Mouse (Mus musculus): ENCODE measurements around the gene Zfyve9. TPM values are rescaled to one million over a fixed set of nuclear protein-coding genes. Genes with fewer than 3 reads are reported as not detected.

Zfyve9 gene
- polyA plus RNA-seq, 1 experiment from 2014 or later, result 2.5 TPM

DNA sequence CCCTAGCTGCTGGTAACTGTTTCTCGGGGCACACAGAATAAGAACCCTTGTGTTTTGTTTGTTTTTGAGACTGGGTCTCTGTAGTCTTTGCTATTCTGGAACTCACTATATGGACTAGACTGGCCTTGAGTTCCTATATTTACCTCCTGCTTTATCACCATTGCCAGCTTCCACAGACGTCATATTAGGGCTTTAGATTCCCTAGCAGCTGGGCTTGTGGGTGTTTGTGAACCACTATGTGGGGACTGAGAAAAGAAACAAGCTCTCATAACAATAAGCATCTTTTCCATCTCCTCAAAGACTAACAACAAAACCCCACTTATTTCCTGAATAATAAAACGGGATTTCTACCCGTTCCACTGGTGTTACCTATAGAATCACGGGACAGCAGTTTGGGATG, 169.7 kb downstream of the Zfyve9 start:
- Histone ChIP-seq H3K36me3 (ENCODE audit: control insufficient read depth, insufficient read depth) (peaks cover 5% of the 10 kb centered on the region; the same call in 1 of the 2 replicates), H3K27me3 (ENCODE audit: control insufficient read depth, insufficient read depth, low read length) (no peaks in the 10 kb centered on the region), H3K9me3 (replicated peaks; ENCODE audit: control insufficient read depth, low read length) (no peaks in the 10 kb centered on the region), H3K27ac (ENCODE audit: low read length) (no peak overlapping the region), H3K9ac (ENCODE audit: low read length) (no peak overlapping the region), H3K4me1 (ENCODE audit: control insufficient read depth, insufficient read depth, low read length) (no peaks in the 10 kb centered on the region), H3K4me2 (ENCODE audit: low read depth, low read length) (no peak overlapping the region), H3K4me3 (ENCODE audit: low read length) (no peak overlapping the region)
- no peak for ATAC-seq (replicated peaks; ENCODE audit: extremely low read depth, insufficient read depth, low FRiP score)
- 85% methylated on average over 5 of the region's 5 CpGs for WGBS

DNA sequence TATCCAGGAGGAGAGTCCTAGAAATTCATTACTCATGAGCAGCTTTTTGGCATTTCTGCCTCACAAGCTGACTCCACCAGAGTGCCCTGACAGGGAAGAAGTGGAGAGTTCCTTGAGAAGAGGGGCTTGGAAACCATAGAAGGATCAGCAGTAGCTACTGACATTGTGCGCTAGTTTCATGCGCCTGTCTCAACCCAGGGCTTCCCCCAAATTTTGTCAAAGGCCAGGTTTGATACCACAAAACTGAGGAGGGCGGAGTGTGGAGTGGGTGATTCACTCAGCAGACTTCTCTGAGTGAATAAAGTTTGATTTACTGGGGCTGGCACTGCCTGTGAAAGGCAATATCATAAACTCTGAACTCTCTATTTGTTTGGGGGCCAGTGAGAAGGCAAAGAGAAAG, 171.9 kb downstream of the Zfyve9 start:
- WGBS, result 89% methylated on average over 3 of the region's 3 CpGs
- Histone ChIP-seq H3K4me1 (ENCODE audit: control insufficient read depth, insufficient read depth, low read length) (no peaks in the 10 kb centered on the region), H3K36me3 (ENCODE audit: control insufficient read depth, insufficient read depth) (peaks cover 19% of the 10 kb centered on the region), H3K27me3 (ENCODE audit: control insufficient read depth, insufficient read depth, low read length) (no peaks in the 10 kb centered on the region), H3K9ac (ENCODE audit: low read length) (no peak overlapping the region), H3K27ac (ENCODE audit: low read length) (no peak overlapping the region), H3K4me2 (ENCODE audit: low read depth, low read length) (no peak overlapping the region), H3K4me3 (ENCODE audit: low read length) (no peak overlapping the region), H3K9me3 (replicated peaks; ENCODE audit: control insufficient read depth, low read length) (no peaks in the 10 kb centered on the region)
- ATAC-seq (replicated peaks; ENCODE audit: extremely low read depth, insufficient read depth, low FRiP score), result no peak

DNA sequence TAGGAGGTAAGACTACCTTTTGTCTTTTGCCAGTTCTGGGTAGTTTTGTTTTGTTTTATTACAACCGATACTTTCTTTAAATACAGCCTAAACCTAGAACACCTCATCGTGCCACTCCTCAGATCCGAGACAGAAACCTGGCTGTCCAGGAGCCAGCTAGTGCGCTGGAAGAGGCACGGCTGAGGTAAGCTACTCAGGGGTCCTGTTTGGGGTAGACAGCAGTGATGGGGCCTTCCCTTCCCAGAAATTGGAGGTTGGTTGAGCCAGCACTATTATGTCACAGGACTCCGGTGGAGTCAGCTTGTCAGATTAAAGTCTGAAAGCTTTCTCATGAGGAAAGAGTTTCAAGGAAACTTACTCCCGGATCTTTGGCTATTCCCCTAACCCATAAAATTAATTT, 178.7 kb downstream of the Zfyve9 start:
- Histone ChIP-seq H3K27me3 (ENCODE audit: control insufficient read depth, insufficient read depth, low read length) (no peaks in the 10 kb centered on the region), H3K4me1 (ENCODE audit: control insufficient read depth, insufficient read depth, low read length) (0 out of 2 replicates have a peak, but pooled peaks cover 2% of the 10 kb centered on the region), H3K27ac (ENCODE audit: low read length) (no peak overlapping the region), H3K9ac (ENCODE audit: low read length) (no peak overlapping the region), H3K36me3 (ENCODE audit: control insufficient read depth, insufficient read depth) (peaks cover 39% of the 10 kb centered on the region), H3K4me3 (ENCODE audit: low read length) (no peak overlapping the region), H3K9me3 (replicated peaks; ENCODE audit: control insufficient read depth, low read length) (0 out of 2 replicates have a peak, but pooled peaks cover 2% of the 10 kb centered on the region), H3K4me2 (ENCODE audit: low read depth, low read length) (no peak overlapping the region)
- 97% methylated on average over 7 of the region's 7 CpGs for WGBS
- no peak for ATAC-seq (replicated peaks; ENCODE audit: extremely low read depth, insufficient read depth, low FRiP score)

DNA sequence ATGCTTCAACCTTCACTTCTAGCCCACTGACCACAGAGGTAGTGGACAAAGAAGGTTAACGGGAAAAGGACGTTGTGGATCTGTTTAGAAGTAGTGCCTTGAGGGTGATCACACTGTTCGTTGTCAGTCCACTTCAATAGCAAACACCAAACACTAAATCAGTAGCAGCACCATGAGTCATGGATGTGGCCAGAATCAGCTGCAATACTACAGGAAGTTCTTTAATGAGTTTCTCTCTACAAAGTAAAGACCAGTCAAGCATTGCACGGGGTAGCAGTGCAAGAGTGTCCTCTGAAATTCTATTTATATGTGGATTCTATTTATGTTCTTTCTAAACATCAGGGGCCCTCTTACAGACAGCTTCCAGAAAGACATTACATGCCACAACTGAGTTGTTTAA, 182.3 kb downstream of the Zfyve9 start:
- H3K4me2 ChIP-seq (ENCODE audit: low read depth, low read length), result no peak overlapping the region
- 0 out of 2 replicates have a peak, but pooled peaks cover 2% of the 10 kb centered on the region for H3K9me3 ChIP-seq (replicated peaks; ENCODE audit: control insufficient read depth, low read length)
- 72% methylated on average over 4 of the region's 4 CpGs for WGBS
- H3K27ac ChIP-seq (ENCODE audit: low read length), result no peak overlapping the region
- H3K4me1 ChIP-seq (ENCODE audit: control insufficient read depth, insufficient read depth, low read length), result peaks cover 6% of the 10 kb centered on the region; the same call in 1 of the 2 replicates
- H3K9ac ChIP-seq (ENCODE audit: low read length), result no peak overlapping the region
- no peaks in the 10 kb centered on the region for H3K27me3 ChIP-seq (ENCODE audit: control insufficient read depth, insufficient read depth, low read length)
- H3K4me3 ChIP-seq (ENCODE audit: low read length), result no peak overlapping the region
- no peak for ATAC-seq (replicated peaks; ENCODE audit: extremely low read depth, insufficient read depth, low FRiP score)
- peaks cover 19% of the 10 kb centered on the region for H3K36me3 ChIP-seq (ENCODE audit: control insufficient read depth, insufficient read depth)

DNA sequence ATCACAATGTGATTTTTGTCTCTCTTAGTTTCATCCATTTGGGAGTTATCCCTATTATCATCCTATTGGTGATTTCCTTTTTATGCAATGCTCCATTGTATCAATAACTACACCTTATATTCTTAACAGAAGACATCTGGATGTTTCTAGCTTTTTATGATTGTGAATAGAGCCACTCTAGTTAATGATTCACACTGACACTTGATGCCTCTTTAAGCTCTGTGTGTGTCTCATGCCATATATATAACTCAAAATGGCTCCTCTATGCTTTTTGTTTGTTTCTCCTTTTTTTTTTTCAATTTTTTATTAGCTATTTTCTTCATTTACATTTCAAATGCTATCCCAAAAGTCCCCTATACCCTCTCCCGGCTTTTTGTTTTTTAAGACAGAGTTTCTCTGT, 184.8 kb downstream of the Zfyve9 start:
- Histone ChIP-seq H3K4me3 (ENCODE audit: low read length) (no peak overlapping the region), H3K4me2 (ENCODE audit: low read depth, low read length) (no peak overlapping the region), H3K4me1 (ENCODE audit: control insufficient read depth, insufficient read depth, low read length) (peaks cover 11% of the 10 kb centered on the region; the same call in 1 of the 2 replicates), H3K9me3 (replicated peaks; ENCODE audit: control insufficient read depth, low read length) (no peaks in the 10 kb centered on the region), H3K27me3 (ENCODE audit: control insufficient read depth, insufficient read depth, low read length) (no peaks in the 10 kb centered on the region), H3K9ac (ENCODE audit: low read length) (no peak overlapping the region), H3K36me3 (ENCODE audit: control insufficient read depth, insufficient read depth) (peaks cover 9% of the 10 kb centered on the region), H3K27ac (ENCODE audit: low read length) (no peak overlapping the region)
- WGBS, result 79% methylated on average over 1 of the region's 1 CpGs
- ATAC-seq (replicated peaks; ENCODE audit: extremely low read depth, insufficient read depth, low FRiP score), result no peak

DNA sequence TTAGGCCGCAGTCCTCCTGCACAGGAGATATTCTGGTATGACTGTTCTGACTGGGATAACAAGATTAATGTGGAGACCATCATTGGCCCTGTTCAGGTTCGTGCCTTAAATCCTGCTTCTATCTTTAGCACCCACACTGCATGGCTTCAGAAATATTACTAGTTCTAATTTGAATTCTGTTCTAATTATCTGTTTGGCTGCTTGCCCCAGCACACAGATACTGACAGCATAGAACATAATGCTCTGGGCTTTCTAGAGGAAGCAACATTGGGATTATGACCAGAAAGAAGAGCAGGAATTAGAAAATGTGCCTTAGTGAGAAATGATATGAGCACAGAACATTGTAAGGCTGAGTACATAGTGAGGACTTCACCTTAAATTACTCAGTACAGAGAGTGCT, 187.2 kb downstream of the Zfyve9 start:
- no peak for ATAC-seq (replicated peaks; ENCODE audit: extremely low read depth, insufficient read depth, low FRiP score)
- peaks cover 2% of the 10 kb centered on the region; the same call in 1 of the 2 replicates for H3K36me3 ChIP-seq (ENCODE audit: control insufficient read depth, insufficient read depth)
- peak overlapping the region; percentile 40; the same call in 1 of the 2 replicates for H3K27ac ChIP-seq (ENCODE audit: low read length)
- no peaks in the 10 kb centered on the region for H3K9me3 ChIP-seq (replicated peaks; ENCODE audit: control insufficient read depth, low read length)
- no peak overlapping the region for H3K9ac ChIP-seq (ENCODE audit: low read length)
- no peak overlapping the region for H3K4me3 ChIP-seq (ENCODE audit: low read length)
- WGBS, result 46% methylated on average over 2 of the region's 2 CpGs
- no peaks in the 10 kb centered on the region for H3K27me3 ChIP-seq (ENCODE audit: control insufficient read depth, insufficient read depth, low read length)
- peaks cover 11% of the 10 kb centered on the region; the same call in 1 of the 2 replicates for H3K4me1 ChIP-seq (ENCODE audit: control insufficient read depth, insufficient read depth, low read length)
- H3K4me2 ChIP-seq (ENCODE audit: low read depth, low read length), result no peak overlapping the region; the same call in 1 of the 2 replicates

Other genes with a start within 250 kb of the Zfyve9 start
- gene Prpf38a, start 201.5 kb downstream of the Zfyve9 start, polyA plus RNA-seq (2015; fragmentation: Nextera tagmentation; extraction: Ambion mirVana), result 52.4 and 61.5 TPM in 2 replicates
- gene Orc1, start 201.4 kb downstream of the Zfyve9 start, polyA plus RNA-seq (2015; fragmentation: Nextera tagmentation; extraction: Ambion mirVana), result 4.0 and 5.4 TPM in 2 replicates
- 18.5 and 21.1 TPM in 2 replicates for gene Cc2d1b, start 160.9 kb downstream of the Zfyve9 start, polyA plus RNA-seq (2015; fragmentation: Nextera tagmentation; extraction: Ambion mirVana)
- gene 3110021N24Rik, start 61.1 kb downstream of the Zfyve9 start, polyA plus RNA-seq (2015; fragmentation: Nextera tagmentation; extraction: Ambion mirVana), result 1.2 and 1.9 TPM in 2 replicates
- 141 and 143 TPM in 2 replicates for gene Btf3l4, start 52.8 kb upstream of the Zfyve9 start, polyA plus RNA-seq (2015; fragmentation: Nextera tagmentation; extraction: Ambion mirVana)
- 111 and 113 TPM in 2 replicates for gene Txndc12, start 53.8 kb upstream of the Zfyve9 start, polyA plus RNA-seq (2015; fragmentation: Nextera tagmentation; extraction: Ambion mirVana)
- gene Kti12, start 67.0 kb upstream of the Zfyve9 start, polyA plus RNA-seq (2015; fragmentation: Nextera tagmentation; extraction: Ambion mirVana), result 28.3 and 30.1 TPM in 2 replicates
- gene A730015C16Rik, start 67.8 kb upstream of the Zfyve9 start, polyA plus RNA-seq (2015; fragmentation: Nextera tagmentation; extraction: Ambion mirVana), result 1.00 and 1.2 TPM in 2 replicates
- 4.3 and 4.6 TPM in 2 replicates for gene Rab3b, start 98.3 kb upstream of the Zfyve9 start, polyA plus RNA-seq (2015; fragmentation: Nextera tagmentation; extraction: Ambion mirVana)
- 48.2 and 50.2 TPM in 2 replicates for gene Nrd1, start 219.9 kb upstream of the Zfyve9 start, polyA plus RNA-seq (2015; fragmentation: Nextera tagmentation; extraction: Ambion mirVana)

All from heart, embryonic 16.5 days (tissue).